Mouse (Mus musculus): ENCODE results near the gene Spint2. TPM values are rescaled to one million over a fixed set of nuclear protein-coding genes. Genes with fewer than 3 reads are reported as not detected.
A peak's percentile ranks its signal among the peaks of the same experiment; 100 is the strongest.

Gene Spint2
- polyA plus RNA-seq, 1 experiment from 2014 or later = 239 TPM

DNA sequence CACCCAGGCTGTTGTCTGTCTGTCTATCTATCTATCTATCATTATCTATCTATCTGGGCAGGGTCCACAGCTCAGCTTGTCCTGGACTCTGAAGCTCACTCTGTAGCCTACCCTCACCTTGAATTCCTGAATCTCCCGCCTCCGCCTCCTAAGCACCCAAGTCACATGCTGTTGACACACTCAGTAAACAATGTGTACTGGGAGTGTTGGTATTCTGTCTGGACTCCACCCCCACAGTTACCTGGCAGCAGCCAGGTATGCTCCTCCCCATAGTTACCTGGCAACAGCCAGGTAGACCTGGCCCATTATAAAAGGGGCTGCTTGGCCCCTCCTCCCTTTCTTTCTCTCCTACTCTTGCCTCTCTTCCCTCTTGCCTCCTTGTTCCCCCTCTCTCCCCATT, 6.4 kb upstream of the Spint2 start:
- no peak overlapping the region for H3K27ac ChIP-seq (ENCODE audit: low read depth, low read length)
- H3K4me3 ChIP-seq (ENCODE audit: low read length) = no peak overlapping the region
- H3K36me3 ChIP-seq (ENCODE audit: control insufficient read depth, insufficient read depth, low read length) = no peaks in the 10 kb centered on the region
- 94% methylated on average over 2 of the region's 2 CpGs for WGBS
- H3K27me3 ChIP-seq (ENCODE audit: control insufficient read depth, insufficient read depth, low read length) = peaks cover 8% of the 10 kb centered on the region
- ATAC-seq (ENCODE audit: low FRiP score, low TSS enrichment) = no peak
- no peak overlapping the region for H3K9ac ChIP-seq (ENCODE audit: low read depth, low read length)
- H3K9me3 ChIP-seq (ENCODE audit: control insufficient read depth, low read length) = no peaks in the 10 kb centered on the region
- peaks cover 38% of the 10 kb centered on the region for H3K4me1 ChIP-seq (ENCODE audit: control insufficient read depth, insufficient read depth, low read length)
- no peak overlapping the region for H3K4me2 ChIP-seq (replicated peaks; ENCODE audit: low read depth, low read length)

DNA sequence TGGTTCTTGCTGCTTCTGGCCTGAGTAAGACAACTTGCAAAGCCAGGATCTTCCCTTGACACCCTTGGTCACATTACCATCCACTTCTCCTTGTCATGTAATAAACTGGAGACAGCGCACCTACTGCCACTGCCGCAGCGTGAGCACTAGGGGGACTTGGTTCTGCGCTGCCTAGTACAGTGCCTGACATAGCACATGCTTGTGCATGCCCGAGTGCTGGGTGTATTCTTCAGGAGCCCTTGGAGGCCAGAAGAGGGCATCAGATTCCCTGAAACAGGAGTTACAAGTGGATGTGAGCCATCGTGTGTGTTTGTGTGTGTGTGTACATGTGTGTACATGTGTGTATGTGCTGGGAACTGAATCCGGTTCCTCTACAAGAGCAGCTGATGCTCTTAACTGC, 5.8 kb upstream of the Spint2 start:
- ATAC-seq (ENCODE audit: low FRiP score, low TSS enrichment) = no peak
- WGBS = 85% methylated on average over 7 of the region's 7 CpGs
- peaks cover 8% of the 10 kb centered on the region for H3K27me3 ChIP-seq (ENCODE audit: control insufficient read depth, insufficient read depth, low read length)
- no peak overlapping the region for H3K4me3 ChIP-seq (ENCODE audit: low read length)
- H3K9me3 ChIP-seq (ENCODE audit: control insufficient read depth, low read length) = no peaks in the 10 kb centered on the region
- no peak overlapping the region for H3K27ac ChIP-seq (ENCODE audit: low read depth, low read length)
- H3K36me3 ChIP-seq (ENCODE audit: control insufficient read depth, insufficient read depth, low read length) = no peaks in the 10 kb centered on the region
- H3K4me1 ChIP-seq (ENCODE audit: control insufficient read depth, insufficient read depth, low read length) = peaks cover 32% of the 10 kb centered on the region
- H3K4me2 ChIP-seq (replicated peaks; ENCODE audit: low read depth, low read length) = no peak overlapping the region
- H3K9ac ChIP-seq (ENCODE audit: low read depth, low read length) = no peak overlapping the region

DNA sequence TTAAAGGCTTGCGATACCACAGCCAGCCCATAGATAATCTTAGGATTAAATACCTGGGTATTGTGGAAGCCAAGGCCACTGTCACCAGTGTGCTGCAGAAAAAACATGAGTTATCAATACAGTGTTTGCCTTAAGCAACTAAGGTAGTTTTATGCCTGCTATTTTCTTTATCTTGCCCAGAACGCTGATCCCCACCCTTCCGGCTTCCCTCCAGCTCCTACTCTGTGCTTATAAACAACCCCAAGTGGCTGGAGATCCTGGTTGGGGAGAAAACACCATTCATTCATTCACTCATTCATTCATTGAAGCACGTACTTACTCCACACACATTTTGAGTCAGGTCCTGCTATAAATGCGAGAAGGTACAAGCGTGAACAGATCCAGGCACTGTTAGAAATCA, 2.8 kb upstream of the Spint2 start:
- Histone ChIP-seq H3K4me3 (ENCODE audit: low read length) (no peak overlapping the region), H3K27me3 (ENCODE audit: control insufficient read depth, insufficient read depth, low read length) (peaks cover 27% of the 10 kb centered on the region), H3K9ac (ENCODE audit: low read depth, low read length) (no peak overlapping the region), H3K36me3 (ENCODE audit: control insufficient read depth, insufficient read depth, low read length) (no peaks in the 10 kb centered on the region), H3K27ac (ENCODE audit: low read depth, low read length) (no peak overlapping the region), H3K9me3 (ENCODE audit: control insufficient read depth, low read length) (no peaks in the 10 kb centered on the region), H3K4me1 (ENCODE audit: control insufficient read depth, insufficient read depth, low read length) (0 out of 2 replicates have a peak, but pooled peaks cover 13% of the 10 kb centered on the region), H3K4me2 (replicated peaks; ENCODE audit: low read depth, low read length) (no peak overlapping the region)
- no peak for ATAC-seq (ENCODE audit: low FRiP score, low TSS enrichment)
- WGBS = 95% methylated on average over 6 of the region's 6 CpGs

GRCm38 (mm10) chr7:29283876-29284275, 2.2 kb upstream of the Spint2 start:
- Histone ChIP-seq H3K27ac (ENCODE audit: low read depth, low read length) (no peak overlapping the region), H3K27me3 (ENCODE audit: control insufficient read depth, insufficient read depth, low read length) (peaks cover 27% of the 10 kb centered on the region), H3K4me2 (replicated peaks; ENCODE audit: low read depth, low read length) (no peak overlapping the region), H3K36me3 (ENCODE audit: control insufficient read depth, insufficient read depth, low read length) (no peaks in the 10 kb centered on the region), H3K9me3 (ENCODE audit: control insufficient read depth, low read length) (no peaks in the 10 kb centered on the region), H3K4me1 (ENCODE audit: control insufficient read depth, insufficient read depth, low read length) (0 out of 2 replicates have a peak, but pooled peaks cover 10% of the 10 kb centered on the region), H3K9ac (ENCODE audit: low read depth, low read length) (no peak overlapping the region), H3K4me3 (ENCODE audit: low read length) (no peak overlapping the region)
- 79% methylated on average over 4 of the region's 4 CpGs for WGBS
- no peak for ATAC-seq (ENCODE audit: low FRiP score, low TSS enrichment)

DNA sequence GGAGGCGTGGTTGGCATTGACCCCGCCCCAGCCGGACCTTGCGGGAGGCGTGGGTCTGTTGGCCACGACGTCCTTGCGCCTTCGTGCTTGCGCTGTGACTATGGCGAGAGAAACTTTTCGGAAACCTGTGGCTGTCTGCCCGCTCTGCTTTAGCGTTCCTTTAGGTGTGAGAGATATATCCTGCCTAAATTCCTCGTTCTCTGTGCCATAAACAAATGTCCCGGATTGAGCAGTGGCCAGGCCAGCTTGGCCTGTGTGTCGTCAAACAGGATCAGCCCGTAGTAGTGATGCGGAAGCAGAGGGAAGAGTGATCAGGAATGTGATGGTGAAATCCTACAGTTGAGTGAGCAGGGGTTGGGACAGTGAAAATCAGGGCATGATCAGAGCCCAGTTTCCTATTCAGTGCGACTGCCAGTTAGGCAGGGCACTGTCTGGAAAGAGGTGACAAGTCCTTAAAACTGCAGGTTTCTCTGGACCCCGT, 402 bp upstream of the Spint2 start:
- Histone ChIP-seq H3K4me2 (replicated peaks; ENCODE audit: low read depth, low read length) (peak overlapping the region; percentile 93), H3K27me3 (ENCODE audit: control insufficient read depth, insufficient read depth, low read length) (peaks cover 24% of the 10 kb centered on the region), H3K27ac (ENCODE audit: low read depth, low read length) (no peak overlapping the region), H3K9me3 (ENCODE audit: control insufficient read depth, low read length) (no peaks in the 10 kb centered on the region), H3K4me1 (ENCODE audit: control insufficient read depth, insufficient read depth, low read length) (0 out of 2 replicates have a peak, but pooled peaks cover 6% of the 10 kb centered on the region), H3K4me3 (ENCODE audit: low read length) (peak overlapping the region; percentile 50), H3K36me3 (ENCODE audit: control insufficient read depth, insufficient read depth, low read length) (no peaks in the 10 kb centered on the region), H3K9ac (ENCODE audit: low read depth, low read length) (peak overlapping the region; percentile 74)
- peak; percentile 63 for ATAC-seq (ENCODE audit: low FRiP score, low TSS enrichment)
- 7% methylated on average over 21 of the region's 21 CpGs for WGBS

DNA sequence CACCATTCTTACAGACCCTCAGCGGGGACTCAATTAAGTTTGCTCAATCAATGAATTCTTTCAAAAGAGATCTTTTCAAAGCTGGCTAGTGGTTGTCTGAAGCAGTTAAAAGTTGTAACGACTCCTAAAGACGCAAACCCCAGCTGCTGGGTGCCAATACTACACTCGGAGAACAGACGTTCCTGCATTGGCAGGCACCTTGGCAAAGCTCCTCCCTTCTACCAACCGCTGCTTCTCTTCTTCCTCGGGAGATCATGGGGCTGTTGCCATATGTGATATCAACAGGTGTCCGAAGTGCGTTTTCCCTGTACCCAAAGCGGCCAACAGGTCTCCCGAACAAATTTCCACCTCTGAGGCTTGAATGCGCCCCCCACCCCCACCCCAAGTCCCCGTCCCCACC, 911 bp downstream of the Spint2 start:
- ATAC-seq (ENCODE audit: low FRiP score, low TSS enrichment) = 0 out of 2 replicates have a peak, but pooled peaks have one; percentile 1

DNA sequence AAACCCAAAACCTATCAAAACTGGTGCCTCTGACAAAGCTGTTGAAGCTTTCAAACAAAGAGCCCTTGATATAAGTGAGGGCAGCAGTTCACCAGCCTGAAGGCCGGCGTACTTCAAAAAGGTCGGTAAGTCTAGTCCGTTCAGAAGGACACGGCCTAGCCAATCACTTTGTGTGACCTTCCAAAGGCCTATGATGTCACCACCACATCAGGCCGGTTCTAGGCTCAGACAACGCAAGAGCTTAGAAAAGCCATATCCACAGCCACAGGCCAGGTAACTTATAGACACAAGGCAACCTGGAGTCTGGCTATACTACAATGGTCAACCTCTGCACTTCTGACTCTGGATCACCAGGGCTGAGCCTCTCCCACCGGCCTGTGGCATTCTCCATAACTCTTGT, 1.8 kb downstream of the Spint2 start:
- Histone ChIP-seq H3K4me2 (replicated peaks; ENCODE audit: low read depth, low read length) (peak overlapping the region; percentile 93), H3K4me3 (ENCODE audit: low read length) (peak overlapping the region; percentile 50), H3K9ac (ENCODE audit: low read depth, low read length) (no peak overlapping the region)

More for the DNA sequence above, 911 bp downstream of the Spint2 start:
- WGBS = 8% methylated on average over 13 of the region's 13 CpGs
- H3K27ac ChIP-seq (ENCODE audit: low read depth, low read length) = no peak overlapping the region
- H3K27me3 ChIP-seq (ENCODE audit: control insufficient read depth, insufficient read depth, low read length) = peaks cover 24% of the 10 kb centered on the region
- 0 out of 2 replicates have a peak, but pooled peaks cover 6% of the 10 kb centered on the region for H3K4me1 ChIP-seq (ENCODE audit: control insufficient read depth, insufficient read depth, low read length)
- no peaks in the 10 kb centered on the region for H3K36me3 ChIP-seq (ENCODE audit: control insufficient read depth, insufficient read depth, low read length)
- H3K9me3 ChIP-seq (ENCODE audit: control insufficient read depth, low read length) = no peaks in the 10 kb centered on the region
- H3K4me2 ChIP-seq (replicated peaks; ENCODE audit: low read depth, low read length) = peak overlapping the region; percentile 93
- H3K9ac ChIP-seq (ENCODE audit: low read depth, low read length) = peak overlapping the region; percentile 74
- peak overlapping the region; percentile 50 for H3K4me3 ChIP-seq (ENCODE audit: low read length)

DNA sequence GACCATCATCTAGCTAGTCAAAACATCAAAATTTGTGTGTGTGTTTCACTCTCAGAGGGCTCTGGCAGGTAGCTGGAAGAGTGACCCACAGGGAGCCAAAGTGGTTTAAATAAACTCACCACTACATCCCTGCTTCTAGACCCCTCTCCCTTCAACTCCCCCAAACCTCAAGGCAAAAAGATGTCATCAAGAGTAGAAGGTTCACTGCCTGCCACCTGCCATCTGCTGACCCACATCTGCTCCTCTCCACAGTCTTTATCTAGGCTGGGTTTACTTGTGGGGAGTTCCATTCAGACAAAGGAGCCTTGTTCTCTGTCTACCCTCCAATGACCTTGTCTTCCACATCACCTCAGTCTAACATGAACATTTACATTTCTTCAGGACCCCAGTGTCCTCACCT, 2.5 kb downstream of the Spint2 start:
- no peak overlapping the region for H3K27ac ChIP-seq (ENCODE audit: low read depth, low read length)
- no peak for ATAC-seq (ENCODE audit: low FRiP score, low TSS enrichment)
- no peaks in the 10 kb centered on the region for H3K9me3 ChIP-seq (ENCODE audit: control insufficient read depth, low read length)
- H3K36me3 ChIP-seq (ENCODE audit: control insufficient read depth, insufficient read depth, low read length) = no peaks in the 10 kb centered on the region
- no peak overlapping the region for H3K4me3 ChIP-seq (ENCODE audit: low read length)
- H3K4me1 ChIP-seq (ENCODE audit: control insufficient read depth, insufficient read depth, low read length) = 0 out of 2 replicates have a peak, but pooled peaks cover 6% of the 10 kb centered on the region
- no peak overlapping the region for H3K4me2 ChIP-seq (replicated peaks; ENCODE audit: low read depth, low read length)
- H3K27me3 ChIP-seq (ENCODE audit: control insufficient read depth, insufficient read depth, low read length) = peaks cover 18% of the 10 kb centered on the region
- no peak overlapping the region for H3K9ac ChIP-seq (ENCODE audit: low read depth, low read length)

More for the DNA sequence above, 1.8 kb downstream of the Spint2 start:
- 77% methylated on average over 8 of the region's 8 CpGs for WGBS
- Histone ChIP-seq H3K27ac (ENCODE audit: low read depth, low read length) (no peak overlapping the region), H3K27me3 (ENCODE audit: control insufficient read depth, insufficient read depth, low read length) (peaks cover 20% of the 10 kb centered on the region), H3K36me3 (ENCODE audit: control insufficient read depth, insufficient read depth, low read length) (no peaks in the 10 kb centered on the region), H3K4me1 (ENCODE audit: control insufficient read depth, insufficient read depth, low read length) (0 out of 2 replicates have a peak, but pooled peaks cover 6% of the 10 kb centered on the region), H3K9me3 (ENCODE audit: control insufficient read depth, low read length) (no peaks in the 10 kb centered on the region)
- ATAC-seq (ENCODE audit: low FRiP score, low TSS enrichment) = no peak

GRCm38 (mm10) chr7:29277510-29277909, 4.2 kb downstream of the Spint2 start:
- Histone ChIP-seq H3K27ac (ENCODE audit: low read depth, low read length) (no peak overlapping the region), H3K27me3 (ENCODE audit: control insufficient read depth, insufficient read depth, low read length) (peaks cover 18% of the 10 kb centered on the region), H3K4me1 (ENCODE audit: control insufficient read depth, insufficient read depth, low read length) (0 out of 2 replicates have a peak, but pooled peaks cover 6% of the 10 kb centered on the region), H3K4me2 (replicated peaks; ENCODE audit: low read depth, low read length) (no peak overlapping the region), H3K36me3 (ENCODE audit: control insufficient read depth, insufficient read depth, low read length) (no peaks in the 10 kb centered on the region), H3K9ac (ENCODE audit: low read depth, low read length) (no peak overlapping the region), H3K9me3 (ENCODE audit: control insufficient read depth, low read length) (no peaks in the 10 kb centered on the region), H3K4me3 (ENCODE audit: low read length) (no peak overlapping the region)
- ATAC-seq (ENCODE audit: low FRiP score, low TSS enrichment) = no peak
- 87% methylated on average over 4 of the region's 4 CpGs for WGBS
